Mouse (Mus musculus) thymus, adult 2 months (tissue): ENCODE measurements around the gene Ppfibp2. TPM values are rescaled to one million over a fixed set of nuclear protein-coding genes. Genes with fewer than 3 reads are reported as not detected.

Experiments
- DNase-seq: peaks from one replicate; pipeline ENCODE4 v3.0.0; 2021
- H3K27ac ChIP-seq: fragments of 200-500 bp; 2 replicates; pipeline ENCODE4 v1.5.1; 2012; ENCODE audit warnings: low read length, control low read depth; ENCODE audit not compliant: control insufficient read depth, insufficient read depth
- H3K27me3 ChIP-seq: fragments of 200-500 bp; 2 replicates; pipeline ENCODE4 v1.6.1; 2012; ENCODE audit warnings: mild to moderate bottlenecking, low read length, moderate library complexity, mixed read lengths; ENCODE audit not compliant: control insufficient read depth, insufficient read depth
- H3K36me3 ChIP-seq: fragments of 200-500 bp; 2 replicates; pipeline ENCODE4 v1.6.1; 2012; ENCODE audit warnings: mild to moderate bottlenecking, low read length, moderate library complexity; ENCODE audit not compliant: control insufficient read depth, insufficient read depth
- H3K4me1 ChIP-seq: fragments of 200-500 bp; replicated peaks from 2 replicates; pipeline ENCODE4 v1.6.1; 2012; ENCODE audit warnings: low read length; ENCODE audit not compliant: control insufficient read depth, insufficient read depth
- H3K4me3 ChIP-seq: fragments of 200-500 bp; 2 replicates; pipeline ENCODE4 v1.5.1; 2012; ENCODE audit warnings: mild to moderate bottlenecking, low read length, control low read depth, moderate library complexity; ENCODE audit not compliant: control insufficient read depth, insufficient read depth
- CTCF ChIP-seq: fragments of 200-500 bp; IDR thresholded peaks from 2 replicates; pipeline ENCODE4 v1.5.1; 2012; ENCODE audit warnings: mild to moderate bottlenecking, control low read depth, low read length, moderate library complexity, borderline replicate concordance; ENCODE audit not compliant: control insufficient read depth, poor library complexity, insufficient read depth; ENCODE audit errors: extremely low read depth
- POLR2A ChIP-seq: fragments of 200-500 bp; IDR thresholded peaks from 2 replicates; pipeline ENCODE4 v1.6.1; 2012; ENCODE audit warnings: mild to moderate bottlenecking, low read length, control low read depth, moderate library complexity; ENCODE audit not compliant: control insufficient read depth, poor library complexity, insufficient read depth; ENCODE audit errors: extremely low read depth
- WGBS: fragments of 180-500 bp; shearing (Covaris S2); methylation state at CpG from one replicate; pipeline ENCODE4 v1.1.7; 2018; 5-methylcytosine and 5-hydroxymethylcytosine counted together
- polyA plus RNA-seq: library from polyadenylated mRNA; depleted of rRNA; stranded (reverse); fragments of >200 nt; gene quantifications from 2 replicates; pipeline ENCODE4 v1.2.3, GENCODE M21; 2012

Gene Ppfibp2
- polyA plus RNA-seq, 1 experiment: 5.6 TPM

- no peaks in the 10 kb centered on the region for H3K36me3 ChIP-seq
- no peak for TF ChIP-seq CTCF
- TF ChIP-seq POLR2A: no peak
- no peak overlapping the region for H3K27ac ChIP-seq
- H3K4me1 ChIP-seq: peaks cover 16% of the 10 kb centered on the region
- WGBS: 75% methylated on average over 8 of the region's 8 CpGs
- H3K4me3 ChIP-seq: no peak overlapping the region
- H3K27me3 ChIP-seq: no peaks in the 10 kb centered on the region
- no peak for DNase-seq
Measured at GRCm38 (mm10) chr7:107685238-107685954, 90.4 kb downstream of the Ppfibp2 start.

- WGBS: 96% methylated on average over 7 of the region's 7 CpGs
- Histone ChIP-seq H3K4me1 (peaks cover 16% of the 10 kb centered on the region), H3K27ac (no peak overlapping the region), H3K36me3 (no peaks in the 10 kb centered on the region), H3K4me3 (no peak overlapping the region), H3K27me3 (no peaks in the 10 kb centered on the region)
- DNase-seq: no peak
- no peak for TF ChIP-seq CTCF
- no peak for TF ChIP-seq POLR2A
Measured at GRCm38 (mm10) chr7:107685955-107686285, 90.9 kb downstream of the Ppfibp2 start.

- 10% methylated on average over 3 of the region's 3 CpGs for WGBS
- TF ChIP-seq POLR2A (no peak), CTCF (no peak)
- DNase-seq: peak; percentile 42
- Histone ChIP-seq H3K27me3 (no peaks in the 10 kb centered on the region), H3K4me3 (no peak overlapping the region), H3K27ac (peak overlapping the region; percentile 24; the same call in 1 of the 2 replicates), H3K36me3 (no peaks in the 10 kb centered on the region), H3K4me1 (peaks cover 16% of the 10 kb centered on the region)
Measured at GRCm38 (mm10) chr7:107687412-107687811, 92.4 kb downstream of the Ppfibp2 start.

- WGBS: 90% methylated on average over 4 of the region's 4 CpGs
- H3K36me3 ChIP-seq: no peaks in the 10 kb centered on the region
- no peak overlapping the region for H3K4me3 ChIP-seq
- no peak for DNase-seq
- no peak for TF ChIP-seq POLR2A
- no peak for TF ChIP-seq CTCF
- H3K27ac ChIP-seq: no peak overlapping the region
- H3K27me3 ChIP-seq: no peaks in the 10 kb centered on the region
- H3K4me1 ChIP-seq: peaks cover 16% of the 10 kb centered on the region
Measured at GRCm38 (mm10) chr7:107688040-107688439, 93.0 kb downstream of the Ppfibp2 start.

- no peak overlapping the region for H3K27ac ChIP-seq
Measured at GRCm38 (mm10) chr7:107690426-107691221, 95.6 kb downstream of the Ppfibp2 start.

GRCm38 (mm10) chr7:107691493-107691892 lies 96.5 kb downstream of the Ppfibp2 start:
- Histone ChIP-seq H3K4me1 (peaks cover 9% of the 10 kb centered on the region), H3K27ac (no peak overlapping the region), H3K4me3 (no peak overlapping the region), H3K27me3 (no peaks in the 10 kb centered on the region), H3K36me3 (no peaks in the 10 kb centered on the region)
- 87% methylated on average over 6 of the region's 6 CpGs for WGBS
- TF ChIP-seq CTCF (no peak), POLR2A (no peak)
- DNase-seq: no peak

More at GRCm38 (mm10) chr7:107690426-107691221, 95.6 kb downstream of the Ppfibp2 start:
- Histone ChIP-seq H3K4me3 (no peak overlapping the region), H3K4me1 (peaks cover 11% of the 10 kb centered on the region), H3K27me3 (no peaks in the 10 kb centered on the region), H3K36me3 (no peaks in the 10 kb centered on the region)
- no peak for DNase-seq
- 86% methylated on average over 17 of the region's 17 CpGs for WGBS
- TF ChIP-seq CTCF (no peak), POLR2A (no peak)

- Histone ChIP-seq H3K27ac (no peak overlapping the region), H3K4me1 (peaks cover 2% of the 10 kb centered on the region), H3K27me3 (no peaks in the 10 kb centered on the region), H3K4me3 (no peak overlapping the region), H3K36me3 (no peaks in the 10 kb centered on the region)
- no peak for DNase-seq
- WGBS: 96% methylated on average over 10 of the region's 10 CpGs
- TF ChIP-seq CTCF (no peak), POLR2A (no peak)
Measured at GRCm38 (mm10) chr7:107694254-107694947, 99.4 kb downstream of the Ppfibp2 start.
